Mouse (Mus musculus): ENCODE data around the gene Opa1. TPM values are rescaled to one million over a fixed set of nuclear protein-coding genes. Genes with fewer than 3 reads are reported as not detected.

Gene Opa1
- polyA plus RNA-seq, 1 experiment from 2014 or later = 55.7 TPM

DNA sequence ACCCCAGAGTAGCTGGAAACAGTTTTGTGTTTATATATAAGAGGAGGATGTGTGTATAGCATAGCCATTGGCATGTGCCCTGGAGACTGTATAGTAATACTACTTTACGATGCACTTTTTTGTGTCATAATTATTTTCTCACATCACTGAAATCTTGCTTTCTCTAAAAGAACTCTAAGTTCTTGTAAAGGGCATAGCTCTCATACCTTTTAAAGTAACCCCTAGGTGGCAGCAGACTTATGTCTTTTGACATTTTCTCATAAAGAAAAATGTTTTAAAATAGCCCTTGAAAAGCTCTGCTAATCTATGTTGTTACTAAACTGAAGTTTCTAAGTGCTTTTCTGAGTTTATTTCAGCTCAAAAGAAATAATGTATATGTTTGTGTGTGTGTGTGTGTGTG is 49.9 kb downstream of the Opa1 start:
- no peak for ATAC-seq (ENCODE audit: insufficient read depth, low FRiP score, low TSS enrichment)
- DNase-seq (ENCODE audit: low spot score) = no peak
- H3K36me3 ChIP-seq (ENCODE audit: control insufficient read depth, insufficient read depth, low read length) = peaks cover 4% of the 10 kb centered on the region; the same call in 1 of the 2 replicates
- no peak overlapping the region for H3K27ac ChIP-seq (ENCODE audit: low read depth, low read length)
- H3K4me3 ChIP-seq (ENCODE audit: low read depth, low read length) = no peak overlapping the region
- no peak overlapping the region for H3K9ac ChIP-seq (ENCODE audit: low read length)
- H3K4me1 ChIP-seq (ENCODE audit: control insufficient read depth, insufficient read depth, low read length) = no peaks in the 10 kb centered on the region
- H3K4me2 ChIP-seq (ENCODE audit: low read depth) = no peak overlapping the region
- no peaks in the 10 kb centered on the region for H3K27me3 ChIP-seq (ENCODE audit: control insufficient read depth, insufficient read depth, low read length)
- 88% methylated on average over 1 of the region's 1 CpGs for WGBS
- no peaks in the 10 kb centered on the region for H3K9me3 ChIP-seq (ENCODE audit: control insufficient read depth, low read length)

GRCm38 (mm10) chr16:29635780-29636179 is 56.6 kb downstream of the Opa1 start:
- no peak overlapping the region for H3K9ac ChIP-seq (ENCODE audit: low read length)
- DNase-seq (ENCODE audit: low spot score) (no peak), ATAC-seq (ENCODE audit: insufficient read depth, low FRiP score, low TSS enrichment) (no peak)
- no peak overlapping the region for H3K4me3 ChIP-seq (ENCODE audit: low read depth, low read length)
- H3K27me3 ChIP-seq (ENCODE audit: control insufficient read depth, insufficient read depth, low read length) = peaks cover 7% of the 10 kb centered on the region; the same call in 1 of the 2 replicates
- no peaks in the 10 kb centered on the region for H3K9me3 ChIP-seq (ENCODE audit: control insufficient read depth, low read length)
- no peak overlapping the region for H3K4me2 ChIP-seq (ENCODE audit: low read depth)
- no peak overlapping the region for H3K27ac ChIP-seq (ENCODE audit: low read depth, low read length)
- no peaks in the 10 kb centered on the region for H3K4me1 ChIP-seq (ENCODE audit: control insufficient read depth, insufficient read depth, low read length)
- WGBS = 19% methylated on average over 4 of the region's 4 CpGs
- H3K36me3 ChIP-seq (ENCODE audit: control insufficient read depth, insufficient read depth, low read length) = peaks cover 3% of the 10 kb centered on the region; the same call in 1 of the 2 replicates

- peaks cover 15% of the 10 kb centered on the region; the same call in 1 of the 2 replicates for H3K27me3 ChIP-seq (ENCODE audit: control insufficient read depth, insufficient read depth, low read length)
- DNase-seq (ENCODE audit: low spot score) (no peak), ATAC-seq (ENCODE audit: insufficient read depth, low FRiP score, low TSS enrichment) (peak; percentile 35; the same call in 1 of the 2 replicates)
Measured at GRCm38 (mm10) chr16:29642376-29642775, 63.2 kb downstream of the Opa1 start.

DNA sequence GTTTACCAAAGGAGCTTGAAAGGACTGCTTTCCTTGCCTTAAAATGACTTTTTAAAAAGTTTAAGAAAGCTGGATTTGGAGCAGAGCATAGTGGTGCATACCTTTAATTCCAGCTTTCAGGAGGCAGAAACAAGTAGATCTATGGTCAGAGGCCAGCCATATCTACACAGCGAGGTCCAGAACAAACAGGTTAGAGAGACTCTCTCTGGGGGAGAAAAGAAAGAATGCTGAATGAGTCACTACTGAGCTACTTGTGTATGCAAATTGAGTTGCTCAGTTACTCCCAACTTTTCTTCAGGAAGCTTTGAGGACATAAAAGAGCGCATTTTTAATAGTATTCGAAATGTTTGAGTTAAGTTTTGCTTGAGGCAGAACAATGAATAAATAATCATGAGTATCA is 65.7 kb downstream of the Opa1 start:
- WGBS = 89% methylated on average over 3 of the region's 3 CpGs
- no peaks in the 10 kb centered on the region for H3K9me3 ChIP-seq (ENCODE audit: control insufficient read depth, low read length)
- H3K9ac ChIP-seq (ENCODE audit: low read length) = no peak overlapping the region
- 0 out of 2 replicates have a peak, but pooled peaks cover 3% of the 10 kb centered on the region for H3K36me3 ChIP-seq (ENCODE audit: control insufficient read depth, insufficient read depth, low read length)
- H3K27ac ChIP-seq (ENCODE audit: low read depth, low read length) = no peak overlapping the region
- ATAC-seq (ENCODE audit: insufficient read depth, low FRiP score, low TSS enrichment) = no peak
- no peak overlapping the region for H3K4me2 ChIP-seq (ENCODE audit: low read depth)
- H3K4me3 ChIP-seq (ENCODE audit: low read depth, low read length) = no peak overlapping the region
- H3K4me1 ChIP-seq (ENCODE audit: control insufficient read depth, insufficient read depth, low read length) = peaks cover 4% of the 10 kb centered on the region; the same call in 1 of the 2 replicates
- peaks cover 15% of the 10 kb centered on the region; the same call in 1 of the 2 replicates for H3K27me3 ChIP-seq (ENCODE audit: control insufficient read depth, insufficient read depth, low read length)
- no peak for DNase-seq (ENCODE audit: low spot score)

More at GRCm38 (mm10) chr16:29642376-29642775, 63.2 kb downstream of the Opa1 start:
- Histone ChIP-seq H3K9me3 (ENCODE audit: control insufficient read depth, low read length) (no peaks in the 10 kb centered on the region), H3K9ac (ENCODE audit: low read length) (no peak overlapping the region), H3K4me2 (ENCODE audit: low read depth) (no peak overlapping the region), H3K36me3 (ENCODE audit: control insufficient read depth, insufficient read depth, low read length) (no peaks in the 10 kb centered on the region), H3K4me1 (ENCODE audit: control insufficient read depth, insufficient read depth, low read length) (peaks cover 4% of the 10 kb centered on the region; the same call in 1 of the 2 replicates), H3K4me3 (ENCODE audit: low read depth, low read length) (no peak overlapping the region), H3K27ac (ENCODE audit: low read depth, low read length) (no peak overlapping the region)
- WGBS = 5% methylated on average over 1 of the region's 1 CpGs

GRCm38 (mm10) chr16:29646202-29646601 is 67.1 kb downstream of the Opa1 start:
- no peaks in the 10 kb centered on the region for H3K9me3 ChIP-seq (ENCODE audit: control insufficient read depth, low read length)
- no peak overlapping the region for H3K4me3 ChIP-seq (ENCODE audit: low read depth, low read length)
- DNase-seq (ENCODE audit: low spot score) (no peak), ATAC-seq (ENCODE audit: insufficient read depth, low FRiP score, low TSS enrichment) (no peak)
- H3K4me1 ChIP-seq (ENCODE audit: control insufficient read depth, insufficient read depth, low read length) = peaks cover 4% of the 10 kb centered on the region; the same call in 1 of the 2 replicates
- H3K27ac ChIP-seq (ENCODE audit: low read depth, low read length) = no peak overlapping the region
- H3K36me3 ChIP-seq (ENCODE audit: control insufficient read depth, insufficient read depth, low read length) = 0 out of 2 replicates have a peak, but pooled peaks cover 3% of the 10 kb centered on the region
- H3K4me2 ChIP-seq (ENCODE audit: low read depth) = no peak overlapping the region
- H3K27me3 ChIP-seq (ENCODE audit: control insufficient read depth, insufficient read depth, low read length) = peaks cover 7% of the 10 kb centered on the region; the same call in 1 of the 2 replicates
- H3K9ac ChIP-seq (ENCODE audit: low read length) = no peak overlapping the region

GRCm38 (mm10) chr16:29656187-29656825 is 77.2 kb downstream of the Opa1 start:
- Histone ChIP-seq H3K36me3 (ENCODE audit: control insufficient read depth, insufficient read depth, low read length) (no peaks in the 10 kb centered on the region), H3K9ac (ENCODE audit: low read length) (no peak overlapping the region), H3K4me2 (ENCODE audit: low read depth) (no peak overlapping the region), H3K4me3 (ENCODE audit: low read depth, low read length) (no peak overlapping the region), H3K27me3 (ENCODE audit: control insufficient read depth, insufficient read depth, low read length) (peaks cover 42% of the 10 kb centered on the region), H3K4me1 (ENCODE audit: control insufficient read depth, insufficient read depth, low read length) (peaks cover 11% of the 10 kb centered on the region; the same call in 1 of the 2 replicates), H3K9me3 (ENCODE audit: control insufficient read depth, low read length) (no peaks in the 10 kb centered on the region), H3K27ac (ENCODE audit: low read depth, low read length) (no peak overlapping the region)
- WGBS = 60% methylated on average over 9 of the region's 9 CpGs
- DNase-seq (ENCODE audit: low spot score) (no peak), ATAC-seq (ENCODE audit: insufficient read depth, low FRiP score, low TSS enrichment) (no peak)

DNA sequence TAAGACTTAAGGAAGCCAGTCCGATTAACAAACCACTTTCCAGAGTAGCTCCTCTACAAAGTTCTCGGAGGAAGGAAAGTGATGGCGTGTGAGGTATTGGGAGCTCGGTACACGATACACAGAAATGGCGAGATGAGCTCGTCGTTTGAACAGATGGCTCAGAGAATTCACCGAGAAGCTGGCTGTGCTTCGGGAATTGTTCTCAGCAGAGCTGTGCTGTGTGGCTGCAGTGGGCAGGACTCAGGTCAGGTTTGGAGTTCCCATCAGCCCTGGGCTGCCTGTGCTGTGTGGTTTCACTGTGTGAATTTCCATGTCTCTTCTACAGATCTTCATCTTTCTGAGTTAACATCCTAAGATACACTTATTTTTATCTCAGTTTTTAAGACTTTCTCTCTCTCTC is 77.8 kb downstream of the Opa1 start:
- H3K9me3 ChIP-seq (ENCODE audit: control insufficient read depth, low read length) = no peaks in the 10 kb centered on the region
- ATAC-seq (ENCODE audit: insufficient read depth, low FRiP score, low TSS enrichment) = no peak
- H3K9ac ChIP-seq (ENCODE audit: low read length) = no peak overlapping the region
- 46% methylated on average over 10 of the region's 10 CpGs for WGBS
- no peak for DNase-seq (ENCODE audit: low spot score)
- H3K27ac ChIP-seq (ENCODE audit: low read depth, low read length) = no peak overlapping the region
- peaks cover 11% of the 10 kb centered on the region; the same call in 1 of the 2 replicates for H3K4me1 ChIP-seq (ENCODE audit: control insufficient read depth, insufficient read depth, low read length)
- peaks cover 46% of the 10 kb centered on the region for H3K27me3 ChIP-seq (ENCODE audit: control insufficient read depth, insufficient read depth, low read length)
- H3K36me3 ChIP-seq (ENCODE audit: control insufficient read depth, insufficient read depth, low read length) = no peaks in the 10 kb centered on the region
- H3K4me2 ChIP-seq (ENCODE audit: low read depth) = no peak overlapping the region
- H3K4me3 ChIP-seq (ENCODE audit: low read depth, low read length) = no peak overlapping the region

DNA sequence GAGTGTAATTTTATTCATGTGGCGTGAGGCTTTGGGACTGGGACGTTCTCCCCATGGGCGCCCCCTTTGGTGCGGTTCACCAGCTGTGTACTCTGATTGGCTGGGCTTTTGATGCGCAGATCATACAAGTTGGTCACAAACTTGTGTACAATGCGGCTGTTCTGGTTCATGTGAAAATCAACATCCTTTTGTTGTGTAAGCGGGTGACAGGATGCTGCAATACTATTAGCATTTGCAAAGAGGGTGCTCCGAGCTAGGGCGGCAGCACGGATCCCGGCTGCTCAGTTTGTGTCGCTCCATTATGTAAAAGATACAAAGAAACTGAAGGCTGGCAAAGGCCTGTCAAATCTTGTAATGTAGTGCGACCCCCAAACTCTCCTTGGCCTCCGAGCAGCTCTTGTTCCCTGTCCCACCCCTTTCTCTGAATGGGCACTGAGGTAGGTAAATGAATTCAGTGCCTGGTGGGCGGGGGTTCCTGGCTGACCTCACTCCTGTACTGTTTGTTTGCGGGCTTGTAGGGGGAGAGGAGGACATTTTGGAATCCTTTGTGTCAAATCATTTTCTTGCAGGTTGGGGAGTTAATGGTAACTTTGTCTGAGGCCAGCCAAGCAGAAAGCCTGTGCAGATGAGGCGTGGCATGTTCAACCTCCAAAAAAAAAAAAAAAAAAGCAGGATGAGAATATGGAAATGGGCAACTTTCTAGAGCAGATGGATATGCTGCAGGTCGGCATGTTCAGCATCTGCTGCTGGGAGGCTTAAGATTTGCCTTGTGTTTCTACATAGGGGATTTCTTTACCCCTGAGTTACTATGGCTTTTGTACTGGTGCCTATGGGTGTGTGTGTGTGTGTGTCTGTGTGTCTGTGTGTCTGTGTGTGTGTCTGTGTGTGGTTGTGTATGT is 78.8 kb downstream of the Opa1 start:
- DNase-seq (ENCODE audit: low spot score) (peak; percentile 77), ATAC-seq (ENCODE audit: insufficient read depth, low FRiP score, low TSS enrichment) (peak; percentile 88)
- WGBS = 11% methylated on average over 18 of the region's 18 CpGs
- Histone ChIP-seq H3K27me3 (ENCODE audit: control insufficient read depth, insufficient read depth, low read length) (peaks cover 50% of the 10 kb centered on the region), H3K4me3 (ENCODE audit: low read depth, low read length) (peak overlapping the region; percentile 1; the same call in 1 of the 2 replicates), H3K4me1 (ENCODE audit: control insufficient read depth, insufficient read depth, low read length) (peaks cover 11% of the 10 kb centered on the region; the same call in 1 of the 2 replicates), H3K9me3 (ENCODE audit: control insufficient read depth, low read length) (no peaks in the 10 kb centered on the region), H3K4me2 (ENCODE audit: low read depth) (peak overlapping the region; percentile 13), H3K36me3 (ENCODE audit: control insufficient read depth, insufficient read depth, low read length) (no peaks in the 10 kb centered on the region), H3K9ac (ENCODE audit: low read length) (no peak overlapping the region), H3K27ac (ENCODE audit: low read depth, low read length) (0 out of 2 replicates have a peak overlapping the region, but pooled peaks have one; percentile 34)
